Mouse (Mus musculus): ENCODE results near the gene Dgkb. TPM values are rescaled to one million over a fixed set of nuclear protein-coding genes. Genes with fewer than 3 reads are reported as not detected.

Gene Dgkb
- polyA plus RNA-seq, 2 experiments from 2014 or later: 0.15 TPM; not detected in 1

DNA sequence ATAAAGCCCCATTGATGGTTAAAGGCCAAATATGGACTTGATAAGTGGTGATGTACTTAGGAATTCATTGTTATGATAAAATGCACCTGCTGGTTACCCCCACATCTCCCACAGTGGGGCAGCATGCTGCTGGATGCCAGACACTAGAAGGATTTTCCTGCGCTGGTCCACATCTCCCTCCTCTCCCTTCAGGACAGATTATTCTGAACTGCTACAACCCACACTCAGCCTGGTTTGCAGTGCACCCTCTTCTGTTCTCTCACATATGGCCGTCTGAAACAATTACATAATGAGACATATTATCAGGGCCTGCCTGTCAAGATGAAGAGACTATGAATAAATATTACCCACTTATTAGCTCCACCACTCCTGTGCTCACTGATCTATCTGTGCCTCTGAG lies 780.6 kb downstream of the Dgkb start:
- no peak for ATAC-seq

DNA sequence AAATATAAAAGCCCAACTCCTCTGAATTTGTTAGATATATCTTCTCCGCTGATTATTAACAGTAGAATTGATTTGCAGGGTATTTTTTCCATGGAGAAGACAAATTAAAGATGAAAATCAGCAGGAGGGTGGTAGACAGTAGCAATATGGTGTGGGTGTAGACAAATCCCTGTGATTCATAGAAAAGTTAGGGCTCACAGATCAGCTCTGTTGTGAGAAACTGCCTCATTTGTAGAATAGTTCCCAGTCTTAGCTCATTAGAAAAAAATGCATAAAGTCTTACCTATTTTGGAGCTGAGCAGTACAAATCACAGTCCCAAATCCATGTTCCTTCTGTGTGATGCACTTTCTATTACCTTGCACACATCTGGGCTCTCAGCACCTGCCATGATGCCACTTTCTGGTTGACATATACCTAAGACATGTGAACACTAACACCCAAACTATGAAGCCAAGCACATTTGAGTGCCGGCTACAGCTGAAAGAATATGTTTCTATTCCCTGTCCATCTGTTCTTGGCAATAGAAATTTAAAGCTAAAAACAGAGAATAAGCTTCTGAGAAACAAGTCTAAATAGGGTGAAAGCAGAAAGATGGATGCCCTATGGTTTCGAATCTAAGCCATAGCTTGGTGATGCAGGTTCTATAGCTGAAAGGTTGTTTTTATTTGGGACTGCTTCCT lies 782.8 kb downstream of the Dgkb start:
- ATAC-seq: no peak

DNA sequence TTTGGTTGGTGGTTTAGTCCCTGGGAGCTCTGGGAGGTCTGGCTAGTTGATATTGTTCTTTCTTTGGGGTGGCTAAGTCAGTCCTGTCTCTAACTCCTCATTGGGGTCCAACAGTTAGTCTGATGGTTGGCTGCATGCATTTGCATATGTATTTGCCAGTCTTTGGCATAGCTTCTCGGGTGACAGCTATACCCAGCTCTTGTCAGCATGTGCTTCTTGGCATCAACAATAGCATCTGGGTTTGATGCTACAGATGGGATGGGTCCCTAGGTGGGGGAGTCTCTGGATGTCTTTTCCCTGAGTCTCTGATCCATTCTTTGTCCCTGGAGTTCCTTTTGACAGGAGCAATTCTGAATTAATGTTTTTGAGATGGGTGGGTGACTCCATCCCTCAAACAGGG lies 790.6 kb downstream of the Dgkb start:
- ATAC-seq: no peak

DNA sequence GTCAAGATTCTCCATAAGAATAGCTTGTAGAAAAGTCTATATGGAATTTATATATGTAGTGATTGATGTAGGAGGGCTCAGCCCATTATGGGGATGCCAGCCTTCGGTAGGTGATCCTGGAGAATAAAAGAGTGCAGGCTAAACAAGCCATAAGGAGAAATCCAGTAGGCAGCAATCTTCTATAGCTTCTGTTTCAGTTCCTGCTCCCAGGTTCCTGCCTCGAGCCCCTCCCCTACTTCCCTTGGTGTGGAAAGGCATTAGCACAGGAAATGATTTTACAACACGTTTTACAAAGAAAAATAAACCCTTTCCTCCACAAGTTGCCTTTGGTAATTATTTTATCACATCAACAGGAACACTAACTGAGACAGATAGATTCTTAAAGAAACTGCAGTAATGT lies 850.7 kb downstream of the Dgkb start:
- no peak for ATAC-seq
